Mouse (Mus musculus) layer of hippocampus, postnatal 36 days (tissue): Measurements from ENCODE around the gene Hypk. TPM values are rescaled to one million over a fixed set of nuclear protein-coding genes. Genes with fewer than 3 reads are reported as not detected.

Experiments used
- DNase-seq, 2 experiments: peaks; one replicate each; pipeline ENCODE4 v3.0.0; 2022
- microRNA-seq, 2 experiments: library from miRNA; unstranded; fragments of <30 nt; microRNA quantifications; one replicate each; pipeline ENCODE4 v1.2.0; 2021
- total RNA-seq, 2 experiments: library from RNA; stranded (reverse); gene quantifications; 2 replicates each; pipeline ENCODE4 v1.2.3; 2021

The Hypk gene
- total RNA-seq, 2 experiments from 2014 or later = 17.3 to 19.6 TPM

DNA sequence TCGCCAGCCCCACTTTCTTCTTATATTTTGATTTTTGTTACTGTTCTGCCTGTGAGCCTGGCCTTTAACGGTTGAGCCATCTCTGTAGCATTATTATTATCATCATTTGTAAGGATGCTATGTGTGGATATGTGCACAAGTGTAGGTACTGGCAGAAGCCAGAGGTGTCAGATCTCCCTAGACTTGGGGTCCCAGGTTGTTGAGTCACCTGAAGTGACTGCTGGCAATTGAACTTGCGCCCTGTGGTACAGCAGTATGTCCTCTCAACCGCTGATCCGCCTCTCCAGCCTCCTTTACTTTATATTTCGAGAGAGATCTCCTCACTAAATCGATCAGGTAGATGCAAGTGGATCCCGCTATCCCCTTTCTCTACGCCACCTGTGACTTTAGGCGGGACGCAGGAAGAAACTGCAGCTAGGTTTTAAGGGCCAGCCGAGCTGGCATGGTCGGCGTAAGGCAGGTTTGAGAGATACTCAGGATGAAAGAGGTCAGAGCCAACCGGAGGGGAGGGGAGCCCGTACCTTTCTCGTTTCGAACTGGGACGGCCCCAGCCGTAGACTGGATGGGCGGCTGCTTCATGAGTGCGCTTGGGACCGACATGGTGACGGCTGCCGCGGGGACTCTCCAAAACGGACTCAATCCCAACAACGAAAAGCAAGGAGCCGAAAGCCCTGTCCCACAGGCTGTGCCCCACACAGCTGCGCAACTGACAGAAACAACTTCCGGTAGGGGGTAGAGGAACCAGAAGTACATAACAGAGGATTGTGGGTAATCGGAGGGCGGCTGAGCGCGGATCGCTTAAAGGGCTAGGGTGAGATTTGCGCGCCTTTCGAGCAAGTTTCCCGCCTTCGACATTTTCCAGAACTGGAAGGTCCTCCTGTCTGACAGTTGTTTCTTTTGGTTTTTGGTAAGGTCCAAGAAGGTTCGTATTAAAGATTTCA, 53.1 kb downstream of the Hypk start, which contains the start of the genes Mfap1a and Wdr76:
Mfap1a (minus strand) TSS at position 724 of the 941 bp plus-strand sequence.
Wdr76 (plus strand) TSS at position 782 of the 941 bp plus-strand sequence.
- peak; percentile 81 to 84 for DNase-seq

DNA sequence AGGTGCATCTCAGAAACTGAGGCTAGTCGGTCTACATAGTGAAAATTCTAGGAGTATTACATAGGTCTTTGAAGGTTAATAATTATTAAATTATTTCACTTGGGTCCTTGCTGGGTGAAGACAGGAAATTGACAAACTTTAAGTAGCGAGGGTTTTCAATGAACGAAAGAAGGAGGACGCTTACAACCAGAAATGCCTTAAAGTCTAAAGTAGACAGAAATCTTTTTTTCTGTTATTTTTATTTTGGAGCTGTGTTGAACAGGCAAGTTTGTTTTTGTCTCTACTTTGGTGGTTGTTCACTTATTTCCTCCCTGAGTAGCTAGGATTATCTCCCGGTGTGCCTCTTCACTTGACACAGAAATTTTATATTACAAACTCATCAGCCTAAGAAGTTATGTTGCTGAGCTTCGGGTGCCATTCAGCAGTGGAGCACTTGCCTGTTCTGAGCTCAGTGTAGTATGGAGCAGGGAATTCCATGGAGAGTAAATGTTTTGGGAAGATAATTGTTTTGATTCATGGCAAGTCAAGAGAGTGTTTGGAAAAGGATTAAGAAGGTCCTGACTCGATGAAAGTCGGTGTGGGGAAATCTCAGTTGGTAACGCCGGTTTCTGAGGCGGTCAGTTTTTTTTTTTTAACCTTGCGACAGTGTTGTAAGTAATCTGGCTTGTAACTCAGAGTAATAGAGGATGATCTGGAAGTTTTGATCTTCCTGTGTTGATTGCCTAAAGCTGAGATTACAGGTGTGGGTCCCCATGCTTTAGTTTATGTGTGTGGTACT, 54.3 kb downstream of the Hypk start:
- DNase-seq = no peak

- no peak for DNase-seq
Measured at GRCm38 (mm10) chr2:121507951-121508330, 54.9 kb downstream of the Hypk start.

Small RNA genes within 50 kb of the gene (microRNA-seq; reads per million reads assigned to microRNA genes)
- 0 reads per million in 2 experiments for gene Gm22953

Other genes starting within 250 kb of the Hypk start
- 100 to 1,000 TPM; 145 to 163 TPM for gene Trp53bp1, start 181.9 kb upstream of the Hypk start, total RNA-seq
- 100 to 1,000 TPM; 556 to 596 TPM for gene Map1a, start 163.7 kb upstream of the Hypk start, total RNA-seq
- 100 to 1,000 TPM in 1 of 2 experiments, 10 to 100 TPM in 1; 98.7 to 107 TPM for gene Ppip5k1, start 97.9 kb upstream of the Hypk start, total RNA-seq
- 100 to 1,000 TPM; 376 to 384 TPM for gene Ckmt1, start 95.6 kb upstream of the Hypk start, total RNA-seq
- gene Strc, start 66.1 kb upstream of the Hypk start, total RNA-seq = 1 to 10 TPM in 1 of 2 experiments, under 1 TPM in 1; 0.63 to 1.5 TPM
- 100 to 1,000 TPM; 219 to 255 TPM for gene Pdia3, start 39.5 kb upstream of the Hypk start, total RNA-seq
- 1 to 10 TPM; 5.7 to 6.4 TPM for gene Catsper2, start 39.5 kb upstream of the Hypk start, total RNA-seq
- gene Ell3, start 9.0 kb upstream of the Hypk start, total RNA-seq = not detected
- gene Serf2, start 4.1 kb upstream of the Hypk start, total RNA-seq = 100 to 1,000 TPM; 157 to 175 TPM
- gene Serinc4, start 3.5 kb downstream of the Hypk start, total RNA-seq = under 1 TPM; 0.23 to 0.32 TPM
- gene Mfap1b, start 20.8 kb downstream of the Hypk start, total RNA-seq = 10 to 100 TPM; 45.1 to 47.4 TPM
- 10 to 100 TPM; 34.1 to 35.4 TPM for gene Mfap1a, start 53.4 kb downstream of the Hypk start, total RNA-seq
- gene Wdr76, start 53.4 kb downstream of the Hypk start, total RNA-seq = 1 to 10 TPM; 2.7 to 3.4 TPM